Mouse (Mus musculus) frontal cortex, adult (tissue): ENCODE results near the gene Fscn2.
"Not testable (repeated sequence)": the region's sequence is repeated elsewhere in the genome, so short reads cannot be mapped to it uniquely, and the experiment has no call there.

Source experiments
- ATAC-seq: cut with Nextera tagmentation; 2 replicates; pipeline ENCODE4 v1.9.2; 2017; ENCODE audit warnings: mild to moderate bottlenecking, moderate library complexity, mixed read lengths; ENCODE audit not compliant: low TSS enrichment

Gene Fscn2

DNA sequence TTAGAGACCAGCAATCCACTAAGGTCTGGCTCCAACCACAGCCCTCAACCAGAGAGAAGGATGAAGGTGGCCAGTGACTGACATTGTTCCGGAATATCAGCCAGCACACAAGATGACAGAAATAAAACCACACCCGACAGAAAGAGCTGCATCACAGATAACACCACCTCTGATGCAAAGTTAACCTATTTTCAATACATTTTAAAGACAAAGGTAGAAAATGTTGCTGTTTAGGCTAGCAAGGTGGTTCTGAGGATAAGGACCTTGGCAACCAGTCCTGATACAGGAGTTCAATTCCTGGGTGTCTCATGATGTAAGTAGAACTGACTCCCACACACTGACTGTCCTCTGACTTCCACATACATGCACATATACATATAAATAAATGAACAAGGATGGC is 38.0 kb downstream of the Fscn2 start:
- no peak for ATAC-seq

DNA sequence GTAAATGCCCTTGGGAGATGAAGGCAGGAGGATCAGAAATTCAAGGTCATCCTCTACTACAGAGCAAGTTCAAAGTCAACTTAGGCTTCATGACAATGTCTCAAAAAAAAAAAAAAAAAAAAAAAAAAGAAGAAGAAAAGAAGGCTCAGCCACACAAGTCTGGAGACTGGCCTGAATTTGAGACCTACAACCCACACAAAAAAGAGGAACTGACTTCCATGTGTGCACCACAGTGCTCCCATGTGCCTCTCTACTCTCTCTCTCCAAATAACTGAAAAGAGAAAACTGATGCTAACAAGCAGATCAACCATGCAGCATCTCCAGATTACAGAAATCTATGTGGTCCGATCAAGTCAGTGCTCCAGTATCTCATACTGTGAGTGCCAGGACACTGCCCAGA is 43.5 kb downstream of the Fscn2 start:
- no peak for ATAC-seq

DNA sequence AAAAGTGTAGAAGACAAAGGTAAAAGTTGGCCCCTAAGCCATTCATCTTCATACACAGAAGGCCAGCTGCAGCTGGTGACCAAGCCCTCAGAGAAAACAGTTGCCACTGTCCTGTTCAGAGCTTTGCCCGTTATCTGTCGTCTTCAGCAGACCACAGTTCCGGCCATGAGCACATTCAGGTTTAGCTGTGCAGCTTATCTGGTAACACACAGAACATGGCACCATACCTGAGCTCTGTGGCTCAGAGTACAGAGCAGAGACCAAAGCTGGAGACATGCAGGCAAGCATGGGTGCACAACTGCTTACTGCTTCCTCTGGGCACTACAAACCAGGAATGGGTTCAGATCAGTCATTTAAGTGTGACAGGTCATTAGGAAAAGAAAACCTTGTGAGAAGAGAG is 44.5 kb downstream of the Fscn2 start:
- no peak for ATAC-seq

DNA sequence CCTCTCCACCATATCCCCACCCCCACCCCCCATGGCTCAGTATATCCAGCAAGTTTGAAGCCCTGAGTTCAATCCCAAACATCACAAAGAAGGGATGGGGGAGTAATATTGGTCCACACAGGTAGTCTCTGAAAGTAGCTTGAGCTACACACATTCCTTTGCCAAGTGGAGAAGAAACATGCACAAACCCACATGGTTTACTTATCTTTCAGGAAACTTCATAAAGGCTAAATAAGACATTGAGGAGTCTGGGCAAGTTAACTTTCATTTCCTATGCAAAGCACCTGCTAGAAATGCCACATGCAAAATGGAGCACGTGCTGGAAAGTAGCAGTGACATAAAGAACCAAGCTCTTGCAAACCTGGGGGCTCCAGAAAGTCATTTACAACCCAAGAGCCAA is 45.1 kb downstream of the Fscn2 start:
- no peak for ATAC-seq

DNA sequence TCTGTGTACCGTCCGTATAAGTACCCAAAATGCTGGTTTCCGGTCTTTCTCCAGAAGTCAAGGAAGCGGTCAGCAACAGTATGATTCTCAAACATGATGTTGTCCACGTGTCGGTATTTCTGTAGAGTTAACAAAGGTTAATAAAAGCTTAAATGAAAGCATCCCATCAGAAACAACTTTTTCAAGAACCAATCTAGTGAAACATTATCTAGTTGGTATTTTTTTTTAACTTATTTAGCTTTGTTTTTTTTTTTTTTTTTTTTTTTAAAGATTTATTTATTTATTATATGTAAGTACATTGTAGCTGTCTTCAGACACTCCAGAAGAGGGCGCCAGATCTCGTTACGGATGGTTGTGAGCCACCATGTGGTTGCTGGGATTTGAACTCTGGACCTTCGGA is 52.3 kb downstream of the Fscn2 start:
- ATAC-seq = not testable (repeated sequence)
